ENCODE assay signal across 13 mouse cellular contexts in genomic region chr10:77580027-77580920, GRCm38 (mm10). TPM values are rescaled to one million over a fixed set of nuclear protein-coding genes. Genes with fewer than 3 reads are reported as not detected.
DNase-seq lines count a peak whose midpoint lies in the region; ATAC-seq and TF ChIP-seq lines count a peak whose summit lies in the region.
"Had no signal": no experiment of that assay in that cellular context is flagged by ENCODE, and none has a peak within 500 bp of the region (broad histone marks: within the 10 kb centered on the region; RNA-seq: fewer than 3 reads in every experiment).

No protein-coding gene starts in this region.

- H3K4me3 ChIP-seq in testis, adult 2 months (ENCODE audit: control insufficient read depth, low read depth, low read length) = peak overlapping the region; percentile 98
- no peak overlapping the region for H3K4me3 ChIP-seq in intestine, embryonic 15.5 days (replicated peaks)

- H3K9ac ChIP-seq in intestine, embryonic 15.5 days = no peak overlapping the region

- no peak for TF ChIP-seq POLR2A in testis, adult 2 months (IDR thresholded peaks at IDR 0.05; ENCODE audit: control insufficient read depth, low read depth, low read length)

- H3K27me3 ChIP-seq in testis, adult 2 months (ENCODE audit: control insufficient read depth, insufficient read depth, low read length) = no peaks in the 10 kb centered on the region
- no peaks in the 10 kb centered on the region for H3K27me3 ChIP-seq in intestine, embryonic 15.5 days (replicated peaks)
- H3K27me3 ChIP-seq: embryonic facial prominence, embryonic 12.5 days; neural tube, embryonic 12.5 days had no signal

- H3K36me3 ChIP-seq in testis, adult 2 months (ENCODE audit: control insufficient read depth, insufficient read depth, low read length) = no peaks in the 10 kb centered on the region
- H3K36me3 ChIP-seq in intestine, embryonic 15.5 days = no peaks in the 10 kb centered on the region
- H3K36me3 ChIP-seq: embryonic facial prominence, embryonic 12.5 days; neural tube, embryonic 12.5 days had no signal

- H3K27ac ChIP-seq in testis, adult 2 months (ENCODE audit: control insufficient read depth, insufficient read depth, low read depth, low read length) = peak overlapping the region; percentile 94
- H3K27ac ChIP-seq in intestine, embryonic 15.5 days = 0 out of 2 replicates have a peak overlapping the region, but pooled peaks have one; percentile 37

- no peak for ATAC-seq in intestine, embryonic 15.5 days
- ATAC-seq: activated CD4-positive, CD25-positive, alpha-beta regulatory T cell, adult 4 months had no signal

- intact Hi-C loops in heart, postnatal 25 days (cut with DNase I) = loop anchor here (5.0 kb wide), 1 partner anchor 42 kb away; the partner anchor contains the start of gene Ube2g2
- intact Hi-C loops in left cerebral cortex, postnatal 36 days (cut with DNase I) = loop anchor here (2.0 to 10.0 kb wide), 2 partner anchors 43 to 165 kb away; partner anchors contain the start of genes Adarb1 and Ube2g2

- H3K4me2 ChIP-seq in intestine, embryonic 15.5 days (replicated peaks) = no peak overlapping the region

- H3K4me1 ChIP-seq in testis, adult 2 months (ENCODE audit: control insufficient read depth, insufficient read depth, low read length) = peaks cover 11% of the 10 kb centered on the region
- peaks cover 14% of the 10 kb centered on the region; the same call in 1 of the 2 replicates for H3K4me1 ChIP-seq in intestine, embryonic 15.5 days (replicated peaks)

- H3K9me3 ChIP-seq in intestine, embryonic 15.5 days = no peaks in the 10 kb centered on the region
- H3K9me3 ChIP-seq: embryonic facial prominence, embryonic 12.5 days; neural tube, embryonic 12.5 days had no signal

- WGBS in intestine, embryonic 15.5 days = 49% methylated on average over 10 of the region's 10 CpGs

- peak; percentile 94 for DNase-seq in heart, adult 11 months
- DNase-seq in heart, postnatal 25 days (ENCODE audit: low spot score) = no peak
- DNase-seq in testis, postnatal 10 days (ENCODE audit: low spot score) = no peak
- DNase-seq in testis, postnatal 14 days (ENCODE audit: low spot score) = peak; percentile 62
- DNase-seq in left cerebral cortex, postnatal 36 days (ENCODE audit: low spot score in 2 of 2) = no peak
- DNase-seq in left cerebral cortex, adult 18-20 months (ENCODE audit: low spot score in 2 of 2) = no peak
- DNase-seq: kidney, adult 2 months; lung, postnatal 4 days had no signal

- TF ChIP-seq CTCF in testis, adult 2 months (IDR thresholded peaks at IDR 0.05; ENCODE audit: control insufficient read depth, insufficient read depth, insufficient replicate concordance, low read depth, low read length) = no peak

RNA-seq across cellular contexts. Expression of gene Pttg1ip, which starts 1.2 kb away (rescaled TPM):
- 100 to 1,000 TPM; 124 to 138 TPM for total RNA-seq in heart, postnatal 25 days (2021)
- polyA plus RNA-seq in testis, adult 2 months (2012; rRNA removed) = 127 and 131 TPM in 2 replicates
- 146 and 156 TPM in 2 replicates for polyA plus RNA-seq in intestine, embryonic 15.5 days (2015; fragmentation: Nextera tagmentation; extraction: Ambion mirVana)
- total RNA-seq in left cerebral cortex, postnatal 36 days (2021) = 10 to 100 TPM; 71.2 to 88.3 TPM
- total RNA-seq in left cerebral cortex, adult 18-20 months (2021) = 10 to 100 TPM; 67.0 to 72.0 TPM

RNA-seq across cellular contexts. Expression of gene Sumo3, which starts 25.6 kb away (rescaled TPM):
- 10 to 100 TPM; 54.8 to 61.2 TPM for total RNA-seq in heart, postnatal 25 days (2021)
- 83.1 and 88.6 TPM in 2 replicates for polyA plus RNA-seq in testis, adult 2 months (2012; rRNA removed)
- polyA plus RNA-seq in intestine, embryonic 15.5 days (2015; fragmentation: Nextera tagmentation; extraction: Ambion mirVana) = 338 and 345 TPM in 2 replicates
- total RNA-seq in left cerebral cortex, postnatal 36 days (2021) = 100 to 1,000 TPM; 140 to 168 TPM
- total RNA-seq in left cerebral cortex, adult 18-20 months (2021) = 100 to 1,000 TPM; 165 to 172 TPM

RNA-seq across cellular contexts. Expression of gene Gm49325, which starts 25.7 kb away (rescaled TPM):
- total RNA-seq in heart, postnatal 25 days (2021) = 10 to 100 TPM; 10.3 to 11.7 TPM
- 0.72 TPM in 1 of 2 replicates, not detected in the other for polyA plus RNA-seq in testis, adult 2 months (2012; rRNA removed)
- polyA plus RNA-seq in intestine, embryonic 15.5 days (2015; fragmentation: Nextera tagmentation; extraction: Ambion mirVana) = 4.1 and 5.4 TPM in 2 replicates
- total RNA-seq in left cerebral cortex, postnatal 36 days (2021) = 10 to 100 TPM in 1 of 2 experiments, 1 to 10 TPM in 1; 9.8 to 18.2 TPM
- total RNA-seq in left cerebral cortex, adult 18-20 months (2021) = 10 to 100 TPM; 12.9 to 13.0 TPM
- polyA plus RNA-seq: kidney, adult 2 months had no signal

RNA-seq across cellular contexts. Expression of gene Ube2g2, which starts 41.8 kb away (rescaled TPM):
- total RNA-seq in heart, postnatal 25 days (2021) = 10 to 100 TPM; 66.7 to 68.4 TPM
- polyA plus RNA-seq in testis, adult 2 months (2012; rRNA removed) = 66.1 and 70.3 TPM in 2 replicates
- polyA plus RNA-seq in intestine, embryonic 15.5 days (2015; fragmentation: Nextera tagmentation; extraction: Ambion mirVana) = 65.0 and 70.3 TPM in 2 replicates
- total RNA-seq in left cerebral cortex, postnatal 36 days (2021) = 10 to 100 TPM; 46.2 to 46.4 TPM
- 10 to 100 TPM; 46.1 to 53.8 TPM for total RNA-seq in left cerebral cortex, adult 18-20 months (2021)

RNA-seq across cellular contexts. Expression of gene Itgb2, which starts 50.2 kb away (rescaled TPM):
- total RNA-seq in heart, postnatal 25 days (2021) = 1 to 10 TPM; 6.1 to 6.4 TPM
- polyA plus RNA-seq in testis, adult 2 months (2012; rRNA removed) = 0.77 and 0.81 TPM in 2 replicates
- polyA plus RNA-seq in intestine, embryonic 15.5 days (2015; fragmentation: Nextera tagmentation; extraction: Ambion mirVana) = 3.2 and 3.7 TPM in 2 replicates
- 1 to 10 TPM; 2.9 to 3.4 TPM for total RNA-seq in left cerebral cortex, postnatal 36 days (2021)
- total RNA-seq in left cerebral cortex, adult 18-20 months (2021) = 1 to 10 TPM; 3.6 to 3.8 TPM

Comparison
In these comparisons a context has a peak if more than half of its experiments do, and no peak if none do; other contexts are left out.
1. DNase-seq: peak in heart, adult 11 months (single experiment) and testis, postnatal 14 days (single experiment); none in heart, postnatal 25 days (single experiment), testis, postnatal 10 days (single experiment), left cerebral cortex, postnatal 36 days (0 of 2) and left cerebral cortex, adult 18-20 months (0 of 2).